8 mouse cellular contexts compared by ENCODE assay signal in genomic region chr2:59440481-59440880, GRCm38 (mm10). TPM values are rescaled to one million over a fixed set of nuclear protein-coding genes. Genes with fewer than 3 reads are reported as not detected.
DNase-seq lines count a peak whose midpoint lies in the region; ATAC-seq and TF ChIP-seq lines count a peak whose summit lies in the region.

No protein-coding gene starts in this region.

- no peaks in the 10 kb centered on the region for H3K27me3 ChIP-seq in liver, adult 2 months (ENCODE audit: control insufficient read depth, insufficient read depth, low read length)
- no peaks in the 10 kb centered on the region for H3K27me3 ChIP-seq in liver, embryonic 12.5 days (replicated peaks)
- H3K27me3 ChIP-seq in liver, embryonic 13.5 days, result no peaks in the 10 kb centered on the region

- no peak for TF ChIP-seq POLR2A in liver, adult 2 months (IDR thresholded peaks at IDR 0.05; ENCODE audit: extremely low read depth, insufficient read depth, low read length)

- no peak overlapping the region for H3K27ac ChIP-seq in liver, adult 2 months (replicated peaks; ENCODE audit: insufficient read depth, low read depth, low read length)
- no peak overlapping the region for H3K27ac ChIP-seq in liver, embryonic 12.5 days
- no peak overlapping the region for H3K27ac ChIP-seq in liver, embryonic 13.5 days

- 16% methylated on average over 5 of the region's 5 CpGs for WGBS in liver, adult 2 months
- 22% methylated on average over 5 of the region's 5 CpGs for WGBS in liver, embryonic 12.5 days (ENCODE audit: insufficient replicate concordance)
- WGBS in liver, embryonic 13.5 days (ENCODE audit: insufficient replicate concordance), result 16% methylated on average over 5 of the region's 5 CpGs

- H3K79me2 ChIP-seq in liver, adult 2 months (ENCODE audit: control insufficient read depth, insufficient read depth, low read length), result no peaks in the 10 kb centered on the region

- no peaks in the 10 kb centered on the region for H3K9me3 ChIP-seq in liver, embryonic 12.5 days (replicated peaks)
- H3K9me3 ChIP-seq in liver, embryonic 13.5 days (replicated peaks), result no peaks in the 10 kb centered on the region

- intact Hi-C loops in gastrocnemius, postnatal 14 days (cut with DNase I; ENCODE audit: low total_unique reads), result no loop called here

- H3K4me1 ChIP-seq in liver, adult 2 months (ENCODE audit: control insufficient read depth, insufficient read depth, low read length), result no peaks in the 10 kb centered on the region; the same call in 1 of the 2 replicates
- 0 out of 2 replicates have a peak, but pooled peaks cover 4% of the 10 kb centered on the region for H3K4me1 ChIP-seq in liver, embryonic 12.5 days
- no peaks in the 10 kb centered on the region for H3K4me1 ChIP-seq in liver, embryonic 13.5 days (replicated peaks)

- no peaks in the 10 kb centered on the region for H3K36me3 ChIP-seq in liver, adult 2 months (ENCODE audit: control insufficient read depth, insufficient read depth, low read length)
- no peaks in the 10 kb centered on the region for H3K36me3 ChIP-seq in liver, embryonic 12.5 days
- no peaks in the 10 kb centered on the region for H3K36me3 ChIP-seq in liver, embryonic 13.5 days

- DNase-seq in liver, adult 2 months (ENCODE audit: extremely low read depth, low read depth, low spot score), result peak; percentile 51
- peak; percentile 59 for DNase-seq in NIH3T3 (ENCODE audit: low read depth)
- peak; percentile 25 for DNase-seq in c-Kit-positive CD71-positive TER-119-positive erythroid progenitor cells, embryonic 14.5 days (ENCODE audit: low spot score)
- peak; percentile 52 for DNase-seq in gastrocnemius, postnatal 14 days
- DNase-seq in liver, embryonic 13.5 days, result peak; percentile 19
- DNase-seq in skeletal muscle tissue, adult 2 months (ENCODE audit: low read depth, low spot score), result peak; percentile 25

- H3K4me3 ChIP-seq in liver, adult 2 months (ENCODE audit: insufficient read depth, low read depth, low read length), result no peak overlapping the region
- H3K4me3 ChIP-seq in liver, embryonic 12.5 days, result no peak overlapping the region
- no peak overlapping the region for H3K4me3 ChIP-seq in liver, embryonic 13.5 days (replicated peaks)

- TF ChIP-seq CTCF in liver, adult 2 months (IDR thresholded peaks at IDR 0.05; ENCODE audit: low read depth, low read length), result peak; percentile 87

- no peak for ATAC-seq in liver, embryonic 12.5 days
- no peak for ATAC-seq in liver, embryonic 13.5 days (ENCODE audit: low read depth)
- no peak for ATAC-seq in erythroid progenitor cell, adult 5-6 weeks (replicated peaks; ENCODE audit: low FRiP score, poor library complexity, severe bottlenecking)

- H3K9ac ChIP-seq in liver, adult 2 months (ENCODE audit: low read depth, low read length), result no peak overlapping the region
- H3K9ac ChIP-seq in liver, embryonic 12.5 days, result no peak overlapping the region
- H3K9ac ChIP-seq in liver, embryonic 13.5 days, result no peak overlapping the region

- no peak overlapping the region for H3K4me2 ChIP-seq in liver, embryonic 12.5 days
- no peak overlapping the region for H3K4me2 ChIP-seq in liver, embryonic 13.5 days

RNA-seq across cellular contexts. Expression of gene Dapl1, which starts 44.0 kb away (rescaled TPM):
- total RNA-seq in liver, adult 2 months (2014; rRNA removed), result not detected in 2 replicates
- polyA plus RNA-seq in liver, adult 2 months (2012; rRNA removed), result not detected in 2 replicates
- not detected in 2 replicates for polyA plus RNA-seq in liver, embryonic 12.5 days (2016; fragmentation: Nextera tagmentation; extraction: Ambion mirVana)
- total RNA-seq in gastrocnemius, postnatal 14 days (2021), result not detected
- 0.18 TPM in 1 of 2 replicates, not detected in the other for polyA plus RNA-seq in liver, embryonic 13.5 days (2015; fragmentation: Nextera tagmentation; extraction: Ambion mirVana)
- 4.0 TPM in 1 of 2 replicates, not detected in the other for total RNA-seq in erythroid progenitor cell, adult 5-6 weeks (2015; ENCODE audit: low replicate concordance)
- not detected in 2 replicates for total RNA-seq in erythroid progenitor cell, adult 5-6 weeks (2017; ENCODE audit: low replicate concordance)
